Mouse (Mus musculus) embryonic fibroblast, embryonic 13.5 days (primary cell): Measurements from ENCODE around the gene Smyd3. TPM values are rescaled to one million over a fixed set of nuclear protein-coding genes. Genes with fewer than 3 reads are reported as not detected.

Experiments used
- H3K27ac ChIP-seq: 2 replicates; pipeline ENCODE4 v1.5.1; 2012; ENCODE audit warnings: low read length, control low read depth, inconsistent platforms; ENCODE audit not compliant: insufficient read depth
- H3K4me1 ChIP-seq: 2 replicates; pipeline ENCODE4 v1.6.1; 2011; ENCODE audit warnings: low read length; ENCODE audit not compliant: control insufficient read depth, insufficient read depth
- H3K4me3 ChIP-seq: 2 replicates; pipeline ENCODE4 v1.5.1; 2011; ENCODE audit warnings: mild to moderate bottlenecking, control low read depth, low read length; ENCODE audit not compliant: insufficient read depth
- CTCF ChIP-seq: IDR thresholded peaks from 2 replicates; pipeline ENCODE4 v1.5.1; 2011; ENCODE audit warnings: mild to moderate bottlenecking, control low read depth, low read length, moderate library complexity, borderline replicate concordance; ENCODE audit not compliant: insufficient read depth
- POLR2A ChIP-seq: IDR thresholded peaks from 2 replicates; pipeline ENCODE4 v1.6.1; 2011; ENCODE audit warnings: low read depth, mild to moderate bottlenecking, control low read depth, low read length, moderate library complexity
- polyA plus RNA-seq: library from polyadenylated mRNA; stranded (reverse); fragments of >200 nt; gene quantifications from 2 replicates; pipeline ENCODE4 v1.2.4, GENCODE M21; 2011; ENCODE audit warnings: low read depth; ENCODE audit not compliant: missing spikeins, insufficient read length

The Smyd3 gene
- polyA plus RNA-seq, 1 experiment: 12.3 TPM

GRCm38 (mm10) chr1:179238639-179239038, 279.2 kb downstream of the Smyd3 start:
- no peak overlapping the region for H3K27ac ChIP-seq
- peaks cover 2% of the 10 kb centered on the region; the same call in 1 of the 2 replicates for H3K4me1 ChIP-seq
- no peak for TF ChIP-seq POLR2A
- TF ChIP-seq CTCF: no peak
- no peak overlapping the region for H3K4me3 ChIP-seq

- TF ChIP-seq CTCF (no peak), POLR2A (no peak)
- H3K4me3 ChIP-seq: no peak overlapping the region
- H3K27ac ChIP-seq: no peak overlapping the region
- H3K4me1 ChIP-seq: peaks cover 2% of the 10 kb centered on the region; the same call in 1 of the 2 replicates
Observed at GRCm38 (mm10) chr1:179237989-179238388, 279.9 kb downstream of the Smyd3 start.

- peaks cover 2% of the 10 kb centered on the region; the same call in 1 of the 2 replicates for H3K4me1 ChIP-seq
- H3K27ac ChIP-seq: no peak overlapping the region
- H3K4me3 ChIP-seq: no peak overlapping the region
- TF ChIP-seq POLR2A: no peak
- no peak for TF ChIP-seq CTCF
Observed at GRCm38 (mm10) chr1:179236217-179236840, 281.5 kb downstream of the Smyd3 start.

- TF ChIP-seq POLR2A: no peak
- no peak for TF ChIP-seq CTCF
- H3K27ac ChIP-seq: no peak overlapping the region
- no peaks in the 10 kb centered on the region; the same call in 1 of the 2 replicates for H3K4me1 ChIP-seq
- no peak overlapping the region for H3K4me3 ChIP-seq
Observed at GRCm38 (mm10) chr1:179231777-179232661, 285.8 kb downstream of the Smyd3 start.

GRCm38 (mm10) chr1:179229515-179229914, 288.3 kb downstream of the Smyd3 start:
- no peak overlapping the region for H3K4me3 ChIP-seq
- TF ChIP-seq POLR2A: no peak
- TF ChIP-seq CTCF: no peak
- no peak overlapping the region for H3K27ac ChIP-seq
- no peaks in the 10 kb centered on the region; the same call in 1 of the 2 replicates for H3K4me1 ChIP-seq

- TF ChIP-seq POLR2A: no peak
- TF ChIP-seq CTCF: no peak
- Histone ChIP-seq H3K27ac (no peak overlapping the region), H3K4me3 (no peak overlapping the region), H3K4me1 (no peaks in the 10 kb centered on the region)
Observed at GRCm38 (mm10) chr1:179220290-179220689, 297.6 kb downstream of the Smyd3 start.

GRCm38 (mm10) chr1:179218061-179218460, 299.8 kb downstream of the Smyd3 start:
- Histone ChIP-seq H3K4me3 (no peak overlapping the region), H3K27ac (no peak overlapping the region), H3K4me1 (no peaks in the 10 kb centered on the region)
- no peak for TF ChIP-seq CTCF
- no peak for TF ChIP-seq POLR2A

- no peak for TF ChIP-seq POLR2A
- no peak for TF ChIP-seq CTCF
- H3K4me1 ChIP-seq: no peaks in the 10 kb centered on the region
- H3K27ac ChIP-seq: no peak overlapping the region
- H3K4me3 ChIP-seq: no peak overlapping the region
Observed at GRCm38 (mm10) chr1:179217036-179217435, 300.8 kb downstream of the Smyd3 start.

GRCm38 (mm10) chr1:179213381-179213780, 304.5 kb downstream of the Smyd3 start:
- no peak for TF ChIP-seq POLR2A
- no peak for TF ChIP-seq CTCF
- Histone ChIP-seq H3K4me1 (no peaks in the 10 kb centered on the region), H3K4me3 (no peak overlapping the region), H3K27ac (no peak overlapping the region)

GRCm38 (mm10) chr1:179212295-179212694, 305.5 kb downstream of the Smyd3 start:
- H3K4me3 ChIP-seq: no peak overlapping the region
- no peak overlapping the region for H3K27ac ChIP-seq
- TF ChIP-seq POLR2A (no peak), CTCF (no peak)
- H3K4me1 ChIP-seq: no peaks in the 10 kb centered on the region
